Mouse (Mus musculus) forebrain, embryonic 16.5 days (tissue): ENCODE results near the gene Otud3. TPM values are rescaled to one million over a fixed set of nuclear protein-coding genes. Genes with fewer than 3 reads are reported as not detected.
"Not testable (repeated sequence)": the region's sequence is repeated elsewhere in the genome, so short reads cannot be mapped to it uniquely, and the experiment has no call there.

Experiments
- ATAC-seq: fragments of 200-750 bp; cut with Nextera tagmentation; 2 replicates; pipeline ENCODE4 v1.8.0; 2017; ENCODE audit warnings: mild to moderate bottlenecking, moderate library complexity
- H3K27ac ChIP-seq: fragments of 300-500 bp; sonication (generic); 2 replicates; pipeline ENCODE4 v1.5.1; 2014; ENCODE audit warnings: low read length, control low read depth
- H3K27me3 ChIP-seq: fragments of 300-500 bp; sonication (generic); replicated peaks from 2 replicates; pipeline ENCODE4 v1.6.1; 2014; ENCODE audit warnings: low read length; ENCODE audit not compliant: control insufficient read depth, insufficient read depth
- H3K36me3 ChIP-seq: fragments of 300-500 bp; sonication (generic); 2 replicates; pipeline ENCODE4 v1.6.1; 2014; ENCODE audit not compliant: control insufficient read depth, insufficient read depth
- H3K4me1 ChIP-seq: fragments of 300-500 bp; sonication (generic); replicated peaks from 2 replicates; pipeline ENCODE4 v1.6.1; 2014; ENCODE audit warnings: low read length; ENCODE audit not compliant: control insufficient read depth, insufficient read depth
- H3K4me2 ChIP-seq: fragments of 300-500 bp; sonication (generic); 2 replicates; pipeline ENCODE4 v1.6.1; 2014; ENCODE audit warnings: mild to moderate bottlenecking, low read length, control low read depth
- H3K4me3 ChIP-seq: fragments of 300-500 bp; sonication (generic); replicated peaks from 2 replicates; pipeline ENCODE4 v1.5.1; 2014; ENCODE audit warnings: mild to moderate bottlenecking, low read length, control low read depth
- H3K9ac ChIP-seq: fragments of 300-500 bp; sonication (generic); replicated peaks from 2 replicates; pipeline ENCODE4 v1.6.1; 2014; ENCODE audit warnings: low read depth, low read length, control low read depth
- H3K9me3 ChIP-seq: fragments of 300-500 bp; sonication (generic); 2 replicates; pipeline ENCODE4 v1.6.1; 2016; ENCODE audit warnings: low read length; ENCODE audit not compliant: control insufficient read depth
- WGBS: fragments of 180-500 bp; shearing (Covaris S2); extraction: QIAGEN DNeasy Blood & Tissue Kit; methylation state at CpG from one replicate; pipeline ENCODE4 v1.1.7; 2014; 5-methylcytosine and 5-hydroxymethylcytosine counted together
- polyA plus RNA-seq: library from polyadenylated mRNA; unstranded; fragments of >200 nt; fragmentation: Nextera tagmentation; extraction: Ambion mirVana; gene quantifications from 2 replicates; pipeline ENCODE4 v1.2.1, GENCODE M21; 2015

Otud3 gene
- polyA plus RNA-seq, 1 experiment from 2014 or later = 2.4 TPM

DNA sequence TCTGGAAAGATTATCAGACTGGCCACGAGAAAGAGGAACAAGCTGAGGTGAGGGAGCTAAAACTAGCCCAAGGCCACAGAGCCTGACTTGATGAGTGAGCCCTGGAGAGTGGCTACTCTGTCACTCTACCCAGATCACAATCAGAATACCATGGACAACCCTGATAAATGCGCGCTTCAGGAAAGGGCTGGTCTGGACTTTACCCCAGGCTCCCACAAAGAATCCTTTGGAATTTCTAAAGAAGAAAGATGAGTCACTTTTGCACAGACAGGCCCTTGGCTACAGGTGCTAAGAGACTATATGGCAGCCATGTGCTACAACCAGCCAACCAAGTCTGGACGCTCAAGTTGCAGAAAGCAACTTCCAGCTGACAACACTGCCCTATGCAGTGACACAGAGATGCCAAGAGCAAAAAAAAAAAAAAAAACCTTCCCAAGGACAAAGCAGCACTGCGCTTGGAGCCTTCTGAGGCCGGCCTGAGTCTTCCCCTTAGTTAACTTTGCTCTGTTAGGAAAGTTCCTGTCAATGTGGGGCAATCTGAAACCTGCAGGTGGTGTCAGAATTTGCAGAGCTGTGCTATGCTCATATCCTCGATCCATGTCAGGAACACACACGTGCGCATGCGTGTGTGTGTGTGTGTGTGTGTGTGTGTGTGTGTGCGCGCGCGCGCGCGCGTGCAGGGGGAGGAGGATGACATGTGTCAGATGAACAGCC, 8.0 kb downstream of the Otud3 start:
- peaks cover 22% of the 10 kb centered on the region for H3K36me3 ChIP-seq
- no peak overlapping the region for H3K27ac ChIP-seq
- ATAC-seq = no peak
- no peak overlapping the region for H3K4me2 ChIP-seq
- no peak overlapping the region for H3K9ac ChIP-seq
- no peaks in the 10 kb centered on the region for H3K9me3 ChIP-seq
- WGBS = 95% methylated on average over 18 of the region's 18 CpGs
- no peaks in the 10 kb centered on the region for H3K27me3 ChIP-seq
- no peaks in the 10 kb centered on the region for H3K4me1 ChIP-seq
- no peak overlapping the region for H3K4me3 ChIP-seq

DNA sequence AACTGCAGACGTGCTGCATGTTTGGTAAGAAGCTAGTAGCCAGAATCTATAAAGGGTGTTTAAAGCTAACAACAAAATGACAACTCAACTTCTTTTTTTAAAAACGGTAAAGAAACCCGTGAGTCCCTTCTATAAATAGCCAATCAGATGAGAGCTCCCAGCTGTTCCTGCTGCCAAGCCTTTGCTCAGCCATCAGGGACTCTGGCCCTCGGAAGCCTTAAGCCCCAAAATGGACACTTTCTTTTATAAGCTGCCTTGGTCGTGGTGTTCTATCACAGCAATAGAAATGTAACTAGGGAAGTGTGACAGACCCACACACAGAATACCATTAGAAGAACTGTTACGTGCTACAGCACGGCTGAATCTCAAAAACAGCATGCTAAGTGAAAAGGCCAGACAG, 14.4 kb downstream of the Otud3 start:
- Histone ChIP-seq H3K36me3 (peaks cover 26% of the 10 kb centered on the region), H3K4me2 (no peak overlapping the region)

DNA sequence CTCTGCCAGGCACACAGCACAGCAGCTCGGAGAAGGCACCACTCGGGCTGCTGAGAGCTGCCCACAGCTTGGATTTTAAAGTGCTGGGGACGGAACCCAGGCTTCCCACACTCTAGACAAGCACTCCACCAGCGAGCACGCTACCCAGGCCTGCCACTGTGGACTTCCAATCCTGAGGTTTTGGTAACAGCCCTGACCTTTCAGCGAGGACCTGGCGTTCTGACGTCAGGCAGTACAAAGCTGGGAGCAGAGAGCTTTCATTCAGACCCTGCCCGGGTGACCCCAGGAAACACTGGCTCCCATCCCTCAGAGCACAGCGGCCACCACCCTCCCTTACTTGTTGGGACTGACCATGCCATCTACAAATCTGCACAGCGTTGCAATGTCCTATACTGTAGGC, 20.0 kb downstream of the Otud3 start:
- not testable (repeated sequence) for H3K4me1 ChIP-seq, ATAC-seq, H3K4me3 ChIP-seq, H3K9me3 ChIP-seq, H3K27ac ChIP-seq, H3K9ac ChIP-seq, H3K4me2 ChIP-seq, H3K27me3 ChIP-seq
- WGBS = 94% methylated on average over 11 of the region's 11 CpGs
- peaks cover 22% of the 10 kb centered on the region for H3K36me3 ChIP-seq

More for the DNA sequence above, 14.4 kb downstream of the Otud3 start:
- 87% methylated on average over 7 of the region's 7 CpGs for WGBS
- no peak overlapping the region for H3K4me3 ChIP-seq
- H3K9me3 ChIP-seq = no peaks in the 10 kb centered on the region
- no peak for ATAC-seq
- H3K4me1 ChIP-seq = no peaks in the 10 kb centered on the region
- H3K9ac ChIP-seq = no peak overlapping the region
- H3K27ac ChIP-seq = no peak overlapping the region
- no peaks in the 10 kb centered on the region for H3K27me3 ChIP-seq

DNA sequence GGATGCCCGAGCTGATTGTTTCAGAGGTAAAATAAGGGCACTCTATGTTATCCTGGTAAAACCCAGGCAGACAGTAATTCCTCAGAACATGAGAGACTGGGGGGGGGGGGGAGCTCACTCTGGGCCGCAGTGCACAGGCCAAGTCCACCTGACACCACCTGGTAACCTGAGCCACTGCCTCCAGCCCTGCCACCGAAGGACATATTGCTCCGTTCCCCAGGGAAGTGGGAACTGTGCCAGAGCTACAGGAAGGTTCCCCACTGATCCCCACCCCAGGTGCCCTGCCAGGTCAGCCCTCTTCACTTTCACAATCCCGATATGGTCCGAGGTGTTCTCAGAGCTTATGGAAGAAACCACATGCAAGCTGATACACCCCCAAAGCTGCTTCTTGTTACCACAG, 21.1 kb downstream of the Otud3 start:
- H3K27ac ChIP-seq = no peak overlapping the region
- H3K9ac ChIP-seq = no peak overlapping the region
- H3K27me3 ChIP-seq = no peaks in the 10 kb centered on the region
- 92% methylated on average over 6 of the region's 6 CpGs for WGBS
- no peak for ATAC-seq
- H3K4me2 ChIP-seq = no peak overlapping the region
- H3K4me1 ChIP-seq = no peaks in the 10 kb centered on the region
- H3K36me3 ChIP-seq = peaks cover 22% of the 10 kb centered on the region
- no peaks in the 10 kb centered on the region for H3K9me3 ChIP-seq
- H3K4me3 ChIP-seq = no peak overlapping the region

DNA sequence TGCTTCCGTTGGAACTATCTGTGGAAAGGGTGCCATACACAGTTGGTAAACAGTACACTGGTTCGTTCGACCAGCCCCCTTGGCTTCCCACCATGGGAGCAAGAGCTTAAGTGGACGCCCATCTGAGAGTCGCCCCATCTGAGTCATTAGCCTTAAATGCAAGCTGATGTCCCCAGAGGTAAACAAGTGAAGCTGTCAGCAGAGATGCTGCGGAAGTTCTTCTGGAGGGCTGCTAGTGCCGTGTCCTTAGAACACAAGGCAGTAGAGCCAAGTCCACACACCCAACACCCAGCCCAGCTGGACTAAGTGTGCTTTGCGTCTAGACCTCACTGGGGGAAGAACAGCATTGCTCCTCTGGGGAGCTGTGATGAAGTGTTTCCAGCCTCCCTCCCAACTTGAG, 24.1 kb downstream of the Otud3 start:
- no peak for ATAC-seq
- no peaks in the 10 kb centered on the region for H3K27me3 ChIP-seq
- no peak overlapping the region for H3K4me3 ChIP-seq
- H3K36me3 ChIP-seq = peaks cover 8% of the 10 kb centered on the region
- no peaks in the 10 kb centered on the region for H3K9me3 ChIP-seq
- H3K27ac ChIP-seq = no peak overlapping the region
- no peaks in the 10 kb centered on the region for H3K4me1 ChIP-seq
- H3K4me2 ChIP-seq = no peak overlapping the region
- 67% methylated on average over 8 of the region's 8 CpGs for WGBS
- H3K9ac ChIP-seq = no peak overlapping the region

DNA sequence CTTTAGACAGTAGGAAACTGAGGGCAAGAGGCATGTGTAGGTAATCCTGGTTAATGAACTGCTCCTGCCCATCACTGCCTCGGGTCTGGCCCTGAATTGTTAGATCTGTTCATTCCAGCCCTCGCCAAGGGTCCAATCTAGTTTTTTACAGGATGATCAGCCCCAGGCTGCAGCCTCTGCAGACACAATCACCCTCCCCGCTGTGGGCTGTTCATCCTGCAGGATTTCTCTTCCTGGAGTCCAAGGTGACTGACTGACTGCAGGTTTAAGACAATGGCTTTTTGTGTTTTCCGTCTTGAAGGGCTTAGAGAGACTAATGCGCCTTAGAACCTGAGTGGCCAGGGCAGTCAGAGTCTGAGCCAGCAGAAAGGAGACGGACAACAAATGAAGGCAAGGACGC, 24.6 kb downstream of the Otud3 start:
- no peak overlapping the region for H3K27ac ChIP-seq
- no peak for ATAC-seq
- H3K9me3 ChIP-seq = no peaks in the 10 kb centered on the region
- no peaks in the 10 kb centered on the region for H3K4me1 ChIP-seq
- H3K9ac ChIP-seq = no peak overlapping the region
- no peak overlapping the region for H3K4me2 ChIP-seq
- 28% methylated on average over 7 of the region's 7 CpGs for WGBS
- peaks cover 5% of the 10 kb centered on the region; the same call in 1 of the 2 replicates for H3K36me3 ChIP-seq
- no peak overlapping the region for H3K4me3 ChIP-seq
- H3K27me3 ChIP-seq = no peaks in the 10 kb centered on the region

DNA sequence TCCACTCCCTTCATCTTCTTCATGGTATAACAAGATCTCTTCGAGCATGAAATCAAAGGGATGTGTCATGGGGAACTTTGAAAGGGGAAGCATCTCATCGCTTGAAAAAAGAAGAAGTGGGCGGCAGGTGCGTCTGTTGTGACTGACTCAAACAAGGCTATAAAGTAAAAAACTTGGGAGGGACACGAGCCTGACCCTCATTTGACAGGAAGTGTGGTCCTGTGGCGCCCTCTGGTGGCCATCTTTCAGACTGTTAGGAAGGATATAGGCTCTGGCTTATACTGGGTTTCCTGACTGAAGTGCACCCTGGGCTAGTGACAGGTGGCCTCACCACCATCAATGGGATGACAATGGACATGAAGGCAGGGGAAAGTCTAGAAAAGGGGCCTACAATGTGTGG, 29.5 kb downstream of the Otud3 start:
- WGBS = 12% methylated on average over 6 of the region's 6 CpGs
- no peak for ATAC-seq

DNA sequence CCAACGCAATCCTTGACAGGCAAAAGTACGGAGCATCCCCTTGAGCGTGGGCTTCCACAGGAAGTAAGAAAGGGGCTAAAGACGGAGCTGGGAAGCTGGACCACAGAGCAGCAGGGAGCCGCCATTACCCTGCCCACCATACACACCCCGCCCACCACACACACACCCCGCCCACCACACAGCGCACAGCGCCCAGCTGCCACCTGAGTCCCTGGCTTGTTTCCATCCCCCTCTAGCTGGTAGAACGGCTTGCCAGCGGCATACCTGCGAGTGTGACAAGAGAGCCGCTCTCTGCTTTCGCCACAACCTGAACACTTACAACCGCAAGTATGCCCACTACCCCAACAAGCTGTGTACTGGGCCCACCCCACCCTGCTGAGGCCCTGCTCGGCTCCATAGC, 31.6 kb downstream of the Otud3 start:
- Histone ChIP-seq H3K27ac (no peak overlapping the region), H3K4me3 (no peak overlapping the region), H3K4me1 (peaks cover 6% of the 10 kb centered on the region; the same call in 1 of the 2 replicates), H3K9ac (peak overlapping the region; percentile 17; the same call in 1 of the 2 replicates), H3K9me3 (no peaks in the 10 kb centered on the region), H3K36me3 (no peaks in the 10 kb centered on the region), H3K27me3 (0 out of 2 replicates have a peak, but pooled peaks cover 3% of the 10 kb centered on the region), H3K4me2 (peak overlapping the region; percentile 29)
- 11% methylated on average over 14 of the region's 16 CpGs for WGBS
- ATAC-seq = no peak

More for the DNA sequence above, 29.5 kb downstream of the Otud3 start:
- 0 out of 2 replicates have a peak, but pooled peaks cover 3% of the 10 kb centered on the region for H3K27me3 ChIP-seq
- peaks cover 6% of the 10 kb centered on the region; the same call in 1 of the 2 replicates for H3K4me1 ChIP-seq
- H3K36me3 ChIP-seq = no peaks in the 10 kb centered on the region
- no peak overlapping the region for H3K27ac ChIP-seq
- H3K4me2 ChIP-seq = no peak overlapping the region
- H3K4me3 ChIP-seq = no peak overlapping the region
- H3K9ac ChIP-seq = no peak overlapping the region
- H3K9me3 ChIP-seq = no peaks in the 10 kb centered on the region

DNA sequence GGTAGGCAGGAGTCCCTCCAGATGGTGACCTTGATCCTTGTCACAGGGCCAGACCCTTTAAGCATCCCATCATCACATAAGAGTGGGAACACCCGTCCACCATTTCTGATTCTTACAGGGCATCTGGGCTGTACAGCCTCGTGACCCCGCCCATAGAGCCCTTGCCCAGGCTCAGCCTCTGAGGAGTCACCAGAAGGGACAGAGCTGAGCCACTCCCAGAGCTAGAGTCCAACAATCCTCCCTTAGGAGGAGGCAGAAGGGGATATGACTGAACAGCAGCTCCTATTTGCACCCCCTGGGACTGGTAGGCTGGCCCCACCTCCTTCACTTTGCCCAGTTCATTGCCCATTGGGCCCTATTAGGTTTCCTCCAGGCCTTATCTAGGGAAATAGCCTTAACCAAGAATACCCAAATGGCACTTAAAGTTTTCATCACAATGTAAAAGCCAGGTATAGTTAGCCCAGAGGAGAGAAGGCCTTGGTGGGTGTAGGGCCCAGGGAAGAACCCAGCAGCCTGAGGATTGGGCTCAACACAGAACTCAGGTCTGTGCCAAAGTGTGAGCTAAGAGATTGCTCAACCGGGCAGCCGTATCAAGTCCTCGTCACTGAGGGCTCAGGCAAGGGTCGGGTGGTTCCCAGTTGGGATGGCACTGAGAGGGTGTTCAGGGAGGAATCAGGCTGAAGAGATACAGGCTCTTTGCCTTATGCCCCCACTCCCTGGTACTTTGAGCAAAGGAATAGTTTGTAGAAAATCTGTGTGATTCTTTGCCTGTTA, 32.7 kb downstream of the Otud3 start:
- H3K27me3 ChIP-seq = 0 out of 2 replicates have a peak, but pooled peaks cover 3% of the 10 kb centered on the region
- H3K4me1 ChIP-seq = peaks cover 6% of the 10 kb centered on the region; the same call in 1 of the 2 replicates
- 90% methylated on average over 7 of the region's 7 CpGs for WGBS

More for the DNA sequence above, 32.7 kb downstream of the Otud3 start:
- Histone ChIP-seq H3K9ac (no peak overlapping the region), H3K27ac (no peak overlapping the region), H3K4me2 (no peak overlapping the region), H3K36me3 (no peaks in the 10 kb centered on the region), H3K4me3 (no peak overlapping the region), H3K9me3 (no peaks in the 10 kb centered on the region)
- ATAC-seq = no peak
